9 mouse cellular contexts compared by ENCODE assay signal in genomic region chr5:102373972-102374755, GRCm38 (mm10).
DNase-seq lines count a peak whose midpoint lies in the region; ATAC-seq and TF ChIP-seq lines count a peak whose summit lies in the region.
"Had no signal": no experiment of that assay in that cellular context is flagged by ENCODE, and none has a peak within 500 bp of the region (broad histone marks: within the 10 kb centered on the region; RNA-seq: fewer than 3 reads in every experiment).

No protein-coding gene starts in this region.

- no peak for TF ChIP-seq CTCF in brain, embryonic 14.5 days (IDR thresholded peaks at IDR 0.05; ENCODE audit: borderline replicate concordance, extremely low read depth, insufficient read depth, insufficient read length)
- TF ChIP-seq CTCF in forebrain, postnatal 0 days (IDR thresholded peaks at IDR 0.05; ENCODE audit: low read depth) = no peak

- no peaks in the 10 kb centered on the region for H3K4me1 ChIP-seq in hindbrain, embryonic 12.5 days
- H3K4me1 ChIP-seq in hindbrain, embryonic 13.5 days (replicated peaks) = peaks cover 4% of the 10 kb centered on the region; the same call in 1 of the 2 replicates
- no peaks in the 10 kb centered on the region for H3K4me1 ChIP-seq in forebrain, postnatal 0 days (ENCODE audit: insufficient read depth)
- no peaks in the 10 kb centered on the region; the same call in 1 of the 2 replicates for H3K4me1 ChIP-seq in midbrain, embryonic 13.5 days (replicated peaks)

- H3K9ac ChIP-seq in hindbrain, embryonic 12.5 days = no peak overlapping the region
- no peak overlapping the region for H3K9ac ChIP-seq in hindbrain, embryonic 13.5 days
- H3K9ac ChIP-seq in forebrain, postnatal 0 days = no peak overlapping the region
- no peak overlapping the region for H3K9ac ChIP-seq in midbrain, embryonic 13.5 days (replicated peaks)

- peak; percentile 63 for DNase-seq in brain, embryonic 14.5 days (ENCODE audit: low read depth)
- no peak for DNase-seq in forebrain, postnatal 0 days
- DNase-seq in frontal cortex, postnatal 14 days (ENCODE audit: low spot score in 2 of 2) = no peak
- DNase-seq in left cerebral cortex, postnatal 4 days = no peak
- no peak for DNase-seq in kidney, adult 11 months

- no peak overlapping the region for H3K27ac ChIP-seq in hindbrain, embryonic 12.5 days
- no peak overlapping the region for H3K27ac ChIP-seq in hindbrain, embryonic 13.5 days
- H3K27ac ChIP-seq in forebrain, postnatal 0 days (ENCODE audit: low read depth, low read length) = no peak overlapping the region
- H3K27ac ChIP-seq in midbrain, embryonic 13.5 days = no peak overlapping the region

- H3K27me3 ChIP-seq in hindbrain, embryonic 12.5 days = no peaks in the 10 kb centered on the region
- no peaks in the 10 kb centered on the region for H3K27me3 ChIP-seq in hindbrain, embryonic 13.5 days
- H3K27me3 ChIP-seq in forebrain, postnatal 0 days (ENCODE audit: insufficient read depth, low read length) = no peaks in the 10 kb centered on the region
- no peaks in the 10 kb centered on the region for H3K27me3 ChIP-seq in midbrain, embryonic 13.5 days

- no peak for TF ChIP-seq POLR2A in brain, embryonic 14.5 days (IDR thresholded peaks at IDR 0.05; ENCODE audit: borderline replicate concordance, extremely low read depth, insufficient read depth, insufficient read length, poor library complexity, severe bottlenecking)

- WGBS in hindbrain, embryonic 12.5 days = 70% methylated on average over 11 of the region's 11 CpGs
- WGBS in hindbrain, embryonic 13.5 days = 64% methylated on average over 11 of the region's 11 CpGs
- 27% methylated on average over 11 of the region's 11 CpGs for WGBS in forebrain, postnatal 0 days
- 48% methylated on average over 11 of the region's 11 CpGs for WGBS in midbrain, embryonic 13.5 days

- intact Hi-C loops in left cerebral cortex, postnatal 4 days (cut with DNase I) = no loop called here

- H3K4me2 ChIP-seq in hindbrain, embryonic 12.5 days (replicated peaks) = no peak overlapping the region
- no peak overlapping the region for H3K4me2 ChIP-seq in hindbrain, embryonic 13.5 days
- H3K4me2 ChIP-seq in forebrain, postnatal 0 days (ENCODE audit: low read depth) = no peak overlapping the region
- peak overlapping the region; percentile 22; the same call in 1 of the 2 replicates for H3K4me2 ChIP-seq in midbrain, embryonic 13.5 days (replicated peaks)
- H3K4me2 ChIP-seq: liver, embryonic 11.5 days had no signal

- H3K4me3 ChIP-seq in hindbrain, embryonic 12.5 days = no peak overlapping the region
- no peak overlapping the region for H3K4me3 ChIP-seq in hindbrain, embryonic 13.5 days
- H3K4me3 ChIP-seq in forebrain, postnatal 0 days (ENCODE audit: low read depth, low read length) = no peak overlapping the region
- H3K4me3 ChIP-seq in midbrain, embryonic 13.5 days (replicated peaks) = no peak overlapping the region

- no peaks in the 10 kb centered on the region for H3K9me3 ChIP-seq in hindbrain, embryonic 12.5 days (replicated peaks)
- no peaks in the 10 kb centered on the region for H3K9me3 ChIP-seq in hindbrain, embryonic 13.5 days
- no peaks in the 10 kb centered on the region for H3K9me3 ChIP-seq in forebrain, postnatal 0 days (ENCODE audit: low read length)
- H3K9me3 ChIP-seq in midbrain, embryonic 13.5 days = no peaks in the 10 kb centered on the region

- no peaks in the 10 kb centered on the region for H3K36me3 ChIP-seq in hindbrain, embryonic 12.5 days
- H3K36me3 ChIP-seq in hindbrain, embryonic 13.5 days = no peaks in the 10 kb centered on the region
- no peaks in the 10 kb centered on the region for H3K36me3 ChIP-seq in forebrain, postnatal 0 days (ENCODE audit: insufficient read depth)
- no peaks in the 10 kb centered on the region for H3K36me3 ChIP-seq in midbrain, embryonic 13.5 days

- ATAC-seq in hindbrain, embryonic 12.5 days (ENCODE audit: low FRiP score) = peak; percentile 32; the same call in 1 of the 2 replicates
- ATAC-seq in hindbrain, embryonic 13.5 days (ENCODE audit: low FRiP score) = no peak; the same call in 1 of the 2 replicates
- peak; percentile 39 for ATAC-seq in forebrain, postnatal 0 days
- peak; percentile 73 for ATAC-seq in midbrain, embryonic 13.5 days
